Mouse (Mus musculus): ENCODE measurements around the gene Ubl3. TPM values are rescaled to one million over a fixed set of nuclear protein-coding genes. Genes with fewer than 3 reads are reported as not detected.
A peak's percentile ranks its signal among the peaks of the same experiment; 100 is the strongest.

Ubl3 gene
- polyA plus RNA-seq (2015; fragmentation: Nextera tagmentation; extraction: Ambion mirVana), result 65.5 and 67.6 TPM in 2 replicates

DNA sequence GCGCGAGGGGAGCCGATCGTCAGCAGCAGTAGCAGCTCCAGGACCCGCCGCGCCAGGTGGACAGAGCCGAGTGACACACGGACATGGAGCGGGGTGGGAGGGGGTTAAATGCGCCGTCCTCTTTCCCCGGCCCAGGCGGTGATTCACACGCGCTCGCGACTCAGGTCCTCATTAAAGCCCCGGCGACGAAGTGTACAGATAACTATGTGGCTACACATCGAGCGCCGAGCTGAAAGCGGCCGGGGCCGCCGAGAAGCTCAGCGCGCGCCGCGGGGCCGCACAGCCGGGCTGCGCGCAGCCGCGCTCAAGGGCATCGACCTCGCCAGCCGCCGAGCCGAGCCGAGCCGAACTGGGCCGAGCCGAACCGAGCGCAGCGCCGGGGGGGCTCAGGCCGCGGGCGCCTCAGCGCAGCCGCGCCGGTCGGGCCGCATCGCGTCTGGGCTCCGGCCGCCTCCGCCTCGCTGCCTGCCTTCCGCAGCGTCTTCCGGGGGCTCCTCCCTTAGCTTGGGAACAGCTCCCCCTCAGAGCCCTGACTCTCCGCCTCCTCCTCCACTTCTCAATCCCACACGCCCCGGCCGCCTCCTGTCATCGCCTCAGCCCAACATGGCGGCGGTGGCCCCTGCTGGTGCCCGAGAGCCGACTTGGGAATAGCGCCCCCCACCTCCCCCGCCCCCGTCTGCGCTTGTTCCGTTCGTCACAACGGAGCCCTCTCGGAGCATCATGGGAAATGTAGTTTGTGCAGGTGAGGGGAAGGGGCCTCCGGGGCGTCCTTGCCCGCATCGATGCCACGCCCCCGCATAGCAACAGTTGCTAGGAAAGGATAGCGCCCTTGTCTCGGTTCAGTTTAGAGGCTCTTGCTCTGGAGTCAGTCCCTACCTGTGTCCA is at the start of gene Ubl3:
Ubl3 (minus strand) TSS at position 603 of the 885 bp plus-strand sequence.
- Histone ChIP-seq H3K4me2 (peak within 1 kb of the TSS; percentile 75), H3K36me3 (no peaks in the 10 kb centered on the region), H3K27ac (peak within 1 kb of the TSS; percentile 92), H3K9ac (peak within 1 kb of the TSS; percentile 64), H3K4me3 (peak within 1 kb of the TSS; percentile 58), H3K27me3 (no peaks in the 10 kb centered on the region), H3K4me1 (replicated peaks) (peaks cover 47% of the 10 kb centered on the region), H3K9me3 (replicated peaks) (no peaks in the 10 kb centered on the region)
- ATAC-seq (replicated peaks; ENCODE audit: insufficient number of reproducible peaks, insufficient read depth, low FRiP score, low read depth), result peak; percentile 97
- WGBS, result under 1% methylated on average over 67 of the region's 95 CpGs

DNA sequence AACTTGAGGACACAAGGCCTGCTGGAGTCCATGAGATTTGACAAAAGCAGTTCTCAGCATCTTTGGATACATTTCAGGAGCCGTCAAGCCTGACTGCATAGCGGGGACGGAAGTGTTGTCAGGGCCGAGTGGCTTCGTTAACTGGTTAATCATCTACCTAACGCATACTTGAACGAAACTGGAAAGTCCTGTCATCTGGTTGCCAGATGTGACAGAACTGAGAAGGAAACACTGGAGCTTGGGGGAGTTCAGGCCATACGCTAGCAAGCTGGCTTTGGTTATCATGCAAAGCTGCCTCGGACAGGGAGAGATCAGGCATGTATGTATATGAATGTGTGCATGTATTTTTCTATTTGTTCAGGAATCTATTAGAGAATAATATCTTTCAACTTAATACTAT is 45.8 kb upstream of the Ubl3 start:
- ATAC-seq (replicated peaks; ENCODE audit: insufficient number of reproducible peaks, insufficient read depth, low FRiP score, low read depth), result no peak
- no peaks in the 10 kb centered on the region for H3K36me3 ChIP-seq
- H3K4me3 ChIP-seq, result no peak overlapping the region
- H3K4me2 ChIP-seq, result no peak overlapping the region
- H3K27ac ChIP-seq, result no peak overlapping the region
- H3K27me3 ChIP-seq, result no peaks in the 10 kb centered on the region
- H3K9me3 ChIP-seq (replicated peaks), result no peaks in the 10 kb centered on the region
- no peaks in the 10 kb centered on the region for H3K4me1 ChIP-seq (replicated peaks)
- WGBS, result 63% methylated on average over 9 of the region's 9 CpGs
- no peak overlapping the region for H3K9ac ChIP-seq

- no peaks in the 10 kb centered on the region for H3K4me1 ChIP-seq (replicated peaks)
- 76% methylated on average over 15 of the region's 15 CpGs for WGBS
Observed at GRCm38 (mm10) chr5:148596086-148596753, 43.6 kb upstream of the Ubl3 start.

DNA sequence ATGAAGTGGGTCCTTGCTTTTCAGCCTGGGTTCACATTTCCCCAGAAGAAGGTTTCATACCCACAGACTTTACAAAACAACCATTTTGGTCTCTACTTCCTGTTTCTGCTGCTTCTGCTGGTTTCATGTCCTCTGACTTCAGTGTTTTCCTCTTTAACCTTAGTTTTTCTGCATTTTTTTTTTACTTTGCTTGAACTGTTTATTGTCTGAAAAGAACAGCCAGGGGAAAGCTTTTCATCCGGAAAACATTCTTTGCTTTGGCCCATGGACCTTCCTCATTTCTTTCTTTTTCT is 42.8 kb upstream of the Ubl3 start:
- ATAC-seq (replicated peaks; ENCODE audit: insufficient number of reproducible peaks, insufficient read depth, low FRiP score, low read depth), result no peak
- no peak overlapping the region for H3K9ac ChIP-seq

More at GRCm38 (mm10) chr5:148596086-148596753, 43.6 kb upstream of the Ubl3 start:
- no peak overlapping the region for H3K4me3 ChIP-seq
- H3K27me3 ChIP-seq, result no peaks in the 10 kb centered on the region
- no peaks in the 10 kb centered on the region for H3K36me3 ChIP-seq
- no peak overlapping the region for H3K27ac ChIP-seq
- no peak for ATAC-seq (replicated peaks; ENCODE audit: insufficient number of reproducible peaks, insufficient read depth, low FRiP score, low read depth)
- no peaks in the 10 kb centered on the region for H3K9me3 ChIP-seq (replicated peaks)
- H3K9ac ChIP-seq, result no peak overlapping the region
- no peak overlapping the region for H3K4me2 ChIP-seq

DNA sequence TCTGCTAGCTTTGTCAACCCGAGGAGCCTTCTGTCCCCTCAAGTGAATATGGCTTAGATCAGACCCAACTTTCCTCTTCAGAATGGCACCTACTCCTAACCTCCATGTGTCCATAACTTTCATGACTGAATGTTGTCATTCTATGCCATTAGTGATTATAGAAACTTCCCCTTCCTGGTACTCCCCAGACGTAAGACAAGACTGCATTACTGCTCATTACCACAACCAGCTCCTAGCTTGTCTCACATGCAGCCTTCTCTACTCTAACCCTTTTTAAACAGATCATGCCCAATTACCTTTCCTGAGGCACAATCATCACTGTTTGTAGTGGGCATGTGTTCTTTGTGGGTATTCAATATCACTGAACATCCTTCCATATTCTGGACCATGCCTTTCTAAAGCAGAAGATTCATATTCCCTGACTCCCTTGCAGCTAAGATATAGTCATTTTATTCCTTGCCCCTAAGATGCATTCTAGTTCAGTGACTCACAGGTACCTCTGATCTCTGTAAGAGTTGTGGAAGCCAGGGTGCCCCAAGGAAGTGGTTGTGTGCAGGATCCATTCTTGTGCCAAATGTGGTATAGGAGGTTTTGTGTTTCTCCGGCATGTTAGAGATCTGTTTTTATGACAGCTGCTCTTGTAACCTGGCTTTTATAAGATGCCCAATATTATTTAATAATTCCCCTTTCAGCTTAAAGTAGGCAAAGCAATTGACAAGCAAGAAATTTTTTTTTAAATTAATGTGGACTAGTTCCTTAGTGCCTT is 42.3 kb upstream of the Ubl3 start:
- Histone ChIP-seq H3K9ac (no peak overlapping the region), H3K9me3 (replicated peaks) (no peaks in the 10 kb centered on the region), H3K27ac (no peak overlapping the region), H3K27me3 (no peaks in the 10 kb centered on the region), H3K36me3 (no peaks in the 10 kb centered on the region), H3K4me2 (no peak overlapping the region), H3K4me3 (no peak overlapping the region), H3K4me1 (replicated peaks) (no peaks in the 10 kb centered on the region)
- 81% methylated on average over 3 of the region's 3 CpGs for WGBS
- no peak for ATAC-seq (replicated peaks; ENCODE audit: insufficient number of reproducible peaks, insufficient read depth, low FRiP score, low read depth)

More for the DNA sequence above, 42.8 kb upstream of the Ubl3 start:
- Histone ChIP-seq H3K4me1 (replicated peaks) (no peaks in the 10 kb centered on the region), H3K27me3 (no peaks in the 10 kb centered on the region), H3K4me3 (no peak overlapping the region), H3K4me2 (no peak overlapping the region), H3K27ac (no peak overlapping the region), H3K9me3 (replicated peaks) (no peaks in the 10 kb centered on the region), H3K36me3 (no peaks in the 10 kb centered on the region)
- WGBS, result 71% methylated on average over 1 of the region's 1 CpGs

GRCm38 (mm10) chr5:148593607-148594006 is 41.0 kb upstream of the Ubl3 start:
- H3K4me3 ChIP-seq, result no peak overlapping the region
- H3K27me3 ChIP-seq, result no peaks in the 10 kb centered on the region
- H3K27ac ChIP-seq, result no peak overlapping the region
- H3K9me3 ChIP-seq (replicated peaks), result no peaks in the 10 kb centered on the region
- no peaks in the 10 kb centered on the region for H3K36me3 ChIP-seq
- no peak for ATAC-seq (replicated peaks; ENCODE audit: insufficient number of reproducible peaks, insufficient read depth, low FRiP score, low read depth)
- H3K9ac ChIP-seq, result no peak overlapping the region
- H3K4me1 ChIP-seq (replicated peaks), result no peaks in the 10 kb centered on the region
- 58% methylated on average over 4 of the region's 4 CpGs for WGBS
- no peak overlapping the region for H3K4me2 ChIP-seq

GRCm38 (mm10) chr5:148591448-148591862 is 38.9 kb upstream of the Ubl3 start:
- Histone ChIP-seq H3K4me2 (no peak overlapping the region), H3K9me3 (replicated peaks) (no peaks in the 10 kb centered on the region), H3K27me3 (no peaks in the 10 kb centered on the region), H3K4me3 (no peak overlapping the region), H3K9ac (no peak overlapping the region), H3K27ac (no peak overlapping the region), H3K36me3 (no peaks in the 10 kb centered on the region), H3K4me1 (replicated peaks) (no peaks in the 10 kb centered on the region)
- no peak for ATAC-seq (replicated peaks; ENCODE audit: insufficient number of reproducible peaks, insufficient read depth, low FRiP score, low read depth)
- 63% methylated on average over 7 of the region's 7 CpGs for WGBS

DNA sequence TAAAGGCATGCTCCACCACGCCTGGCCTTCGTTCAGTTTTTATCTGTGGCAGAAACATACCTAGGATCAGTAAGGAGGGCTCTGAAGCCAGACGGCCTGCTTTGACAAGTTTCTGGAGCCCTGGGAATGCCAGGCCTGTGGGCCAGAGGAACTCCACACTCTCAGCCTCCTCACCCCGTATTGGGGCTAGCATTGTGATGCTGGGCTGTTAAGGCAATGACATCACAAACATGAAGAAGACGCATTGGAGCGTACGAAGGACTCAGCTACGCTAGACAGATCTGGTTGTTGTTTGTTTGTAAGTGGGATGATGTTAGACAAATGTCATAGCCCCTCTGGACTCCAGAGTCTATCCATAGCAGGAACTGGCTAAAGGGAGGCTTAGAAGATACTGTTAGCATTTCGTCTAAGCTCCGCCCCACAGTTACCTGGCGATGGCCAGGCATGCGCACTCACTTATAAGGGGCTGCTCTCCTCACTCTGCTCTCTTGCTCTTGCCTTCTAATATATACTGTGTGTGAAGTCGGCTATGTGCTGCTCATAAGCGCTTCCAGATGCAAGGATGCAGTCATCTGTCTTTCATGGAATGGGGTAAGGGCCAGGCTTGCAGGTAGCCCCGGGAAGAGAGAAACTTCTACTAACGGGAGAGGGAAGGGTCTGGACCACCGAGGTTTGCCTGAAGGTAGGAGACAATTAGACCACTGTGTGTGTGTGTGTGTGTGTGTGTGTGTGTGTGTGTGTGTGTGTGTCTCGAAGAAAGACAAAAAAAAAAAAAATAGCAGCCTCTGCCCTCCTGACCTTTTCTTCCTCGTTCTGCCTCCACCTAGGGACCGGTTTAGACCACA is 38.2 kb upstream of the Ubl3 start:
- H3K4me3 ChIP-seq, result no peak overlapping the region
- no peaks in the 10 kb centered on the region for H3K9me3 ChIP-seq (replicated peaks)
- no peak overlapping the region for H3K9ac ChIP-seq
- ATAC-seq (replicated peaks; ENCODE audit: insufficient number of reproducible peaks, insufficient read depth, low FRiP score, low read depth), result no peak
- H3K36me3 ChIP-seq, result no peaks in the 10 kb centered on the region
- H3K27me3 ChIP-seq, result no peaks in the 10 kb centered on the region
- no peaks in the 10 kb centered on the region for H3K4me1 ChIP-seq (replicated peaks)
- WGBS, result 68% methylated on average over 20 of the region's 20 CpGs
- no peak overlapping the region for H3K27ac ChIP-seq
- H3K4me2 ChIP-seq, result no peak overlapping the region

- ATAC-seq (replicated peaks; ENCODE audit: insufficient number of reproducible peaks, insufficient read depth, low FRiP score, low read depth), result no peak
- WGBS, result 77% methylated on average over 3 of the region's 3 CpGs
- no peaks in the 10 kb centered on the region for H3K4me1 ChIP-seq (replicated peaks)
- H3K9ac ChIP-seq, result no peak overlapping the region
- no peaks in the 10 kb centered on the region for H3K27me3 ChIP-seq
- H3K27ac ChIP-seq, result no peak overlapping the region
- no peak overlapping the region for H3K4me2 ChIP-seq
- H3K36me3 ChIP-seq, result no peaks in the 10 kb centered on the region
- H3K4me3 ChIP-seq, result no peak overlapping the region
- no peaks in the 10 kb centered on the region for H3K9me3 ChIP-seq (replicated peaks)
Observed at GRCm38 (mm10) chr5:148588987-148589386, 36.4 kb upstream of the Ubl3 start.

DNA sequence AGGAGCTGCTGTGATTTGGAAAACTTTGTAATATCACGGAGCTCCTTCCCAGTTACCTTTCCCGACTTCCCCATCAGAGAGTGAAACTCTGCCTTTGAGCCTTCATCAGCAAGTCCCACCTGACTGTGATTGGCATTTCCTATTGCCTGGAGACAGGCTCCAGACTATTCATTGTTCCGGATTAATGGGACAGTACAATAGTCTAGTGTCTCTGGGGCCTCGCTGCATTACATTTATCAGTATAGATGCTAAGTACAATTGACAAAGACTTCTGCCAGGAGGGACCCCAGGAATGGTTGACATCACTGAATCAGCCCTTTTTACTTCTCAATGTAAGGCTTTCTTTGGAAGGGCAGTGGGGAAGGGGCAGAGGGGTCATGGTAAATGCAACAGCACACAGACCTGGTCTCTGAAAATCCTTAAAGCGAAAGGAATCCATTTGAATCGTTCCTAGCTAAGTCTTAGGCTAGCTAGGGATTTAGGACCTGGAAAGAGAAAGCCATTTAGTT is 35.6 kb upstream of the Ubl3 start:
- no peaks in the 10 kb centered on the region for H3K27me3 ChIP-seq
- no peak for ATAC-seq (replicated peaks; ENCODE audit: insufficient number of reproducible peaks, insufficient read depth, low FRiP score, low read depth)
- no peak overlapping the region for H3K9ac ChIP-seq
- H3K4me2 ChIP-seq, result no peak overlapping the region
- H3K36me3 ChIP-seq, result no peaks in the 10 kb centered on the region
- no peak overlapping the region for H3K4me3 ChIP-seq
- 64% methylated on average over 6 of the region's 6 CpGs for WGBS
- no peaks in the 10 kb centered on the region for H3K4me1 ChIP-seq (replicated peaks)
- H3K27ac ChIP-seq, result no peak overlapping the region
- no peaks in the 10 kb centered on the region for H3K9me3 ChIP-seq (replicated peaks)

Measured in heart, embryonic 15.5 days (tissue).